Mouse (Mus musculus) neural tube, embryonic 11.5 days (tissue): Measurements from ENCODE around the gene Gm20388. TPM values are rescaled to one million over a fixed set of nuclear protein-coding genes. Genes with fewer than 3 reads are reported as not detected.

Experiments used
- ATAC-seq: fragments of 200-750 bp; cut with Nextera tagmentation; 2 replicates; pipeline ENCODE4 v1.8.0; 2017; ENCODE audit warnings: moderate number of reproducible peaks, mild to moderate bottlenecking, moderate TSS enrichment, moderate library complexity; ENCODE audit not compliant: insufficient read depth, low FRiP score, low TSS enrichment
- DNase-seq: peaks from one replicate; pipeline ENCODE4 v3.0.0-alpha.2; 2015; ENCODE audit warnings: low spot score
- H3K27ac ChIP-seq: fragments of 300-500 bp; sonication (generic); 2 replicates; pipeline ENCODE4 v1.5.1; 2014; ENCODE audit warnings: low read depth, mild to moderate bottlenecking, low read length
- H3K27me3 ChIP-seq: fragments of 300-500 bp; sonication (generic); 2 replicates; pipeline ENCODE4 v1.6.1; 2014; ENCODE audit warnings: mild to moderate bottlenecking, low read length, mixed read lengths; ENCODE audit not compliant: control insufficient read depth, insufficient read depth
- H3K36me3 ChIP-seq: fragments of 300-500 bp; sonication (generic); 2 replicates; pipeline ENCODE4 v1.6.1; 2014; ENCODE audit warnings: mild to moderate bottlenecking, low read length, moderate library complexity, mixed read lengths; ENCODE audit not compliant: control insufficient read depth, insufficient read depth
- H3K4me1 ChIP-seq: fragments of 300-500 bp; sonication (generic); 2 replicates; pipeline ENCODE4 v1.6.1; 2014; ENCODE audit warnings: low read length, mixed read lengths; ENCODE audit not compliant: control insufficient read depth, insufficient read depth
- H3K4me2 ChIP-seq: fragments of 300-500 bp; sonication (generic); 2 replicates; pipeline ENCODE4 v1.6.1; 2014; ENCODE audit warnings: low read depth, mild to moderate bottlenecking, moderate library complexity
- H3K4me3 ChIP-seq: fragments of 300-500 bp; sonication (generic); 2 replicates; pipeline ENCODE4 v1.5.1; 2014; ENCODE audit warnings: low read depth, low read length
- H3K9ac ChIP-seq: fragments of 300-500 bp; sonication (generic); 2 replicates; pipeline ENCODE4 v1.6.1; 2014; ENCODE audit warnings: mild to moderate bottlenecking, low read length
- H3K9me3 ChIP-seq: fragments of 300-500 bp; sonication (generic); 2 replicates; pipeline ENCODE4 v1.6.1; 2016; ENCODE audit warnings: low read length; ENCODE audit not compliant: control insufficient read depth
- WGBS: fragments of 180-500 bp; shearing (Covaris S2); extraction: QIAGEN DNeasy Blood & Tissue Kit; methylation state at CpG from one replicate; pipeline ENCODE4 v1.1.7; 2014; 5-methylcytosine and 5-hydroxymethylcytosine counted together
- polyA plus RNA-seq: library from polyadenylated mRNA; unstranded; fragments of >200 nt; fragmentation: Nextera tagmentation; extraction: Ambion mirVana; gene quantifications from 2 replicates; pipeline ENCODE4 v1.2.1, GENCODE M21; 2014

Gm20388 gene
- polyA plus RNA-seq, 1 experiment from 2014 or later, result not detected

GRCm38 (mm10) chr8:120067936-120068668, 157.5 kb downstream of the Gm20388 start:
- H3K4me2 ChIP-seq, result no peak overlapping the region
- H3K27me3 ChIP-seq, result no peaks in the 10 kb centered on the region
- 58% methylated on average over 19 of the region's 19 CpGs for WGBS
- H3K4me3 ChIP-seq, result no peak overlapping the region
- DNase-seq (no peak), ATAC-seq (no peak)
- no peaks in the 10 kb centered on the region for H3K36me3 ChIP-seq
- no peak overlapping the region for H3K27ac ChIP-seq
- no peaks in the 10 kb centered on the region for H3K9me3 ChIP-seq
- no peaks in the 10 kb centered on the region for H3K4me1 ChIP-seq
- no peak overlapping the region for H3K9ac ChIP-seq

- WGBS, result 25% methylated on average over 4 of the region's 4 CpGs
- no peak for ATAC-seq
- Histone ChIP-seq H3K27ac (no peak overlapping the region), H3K4me3 (no peak overlapping the region), H3K4me1 (no peaks in the 10 kb centered on the region), H3K9ac (no peak overlapping the region), H3K9me3 (no peaks in the 10 kb centered on the region), H3K36me3 (no peaks in the 10 kb centered on the region), H3K4me2 (no peak overlapping the region), H3K27me3 (no peaks in the 10 kb centered on the region)
- peak; percentile 85 for DNase-seq
Observed at GRCm38 (mm10) chr8:120071684-120072083, 161.0 kb downstream of the Gm20388 start.

GRCm38 (mm10) chr8:120072259-120072658, 161.6 kb downstream of the Gm20388 start:
- Histone ChIP-seq H3K4me2 (no peak overlapping the region), H3K9ac (no peak overlapping the region; the same call in 1 of the 2 replicates), H3K36me3 (no peaks in the 10 kb centered on the region), H3K27ac (no peak overlapping the region), H3K27me3 (no peaks in the 10 kb centered on the region), H3K9me3 (no peaks in the 10 kb centered on the region), H3K4me1 (no peaks in the 10 kb centered on the region), H3K4me3 (no peak overlapping the region)
- 69% methylated on average over 9 of the region's 9 CpGs for WGBS
- no peak for DNase-seq
- ATAC-seq, result no peak

GRCm38 (mm10) chr8:120072827-120073226, 162.2 kb downstream of the Gm20388 start:
- Histone ChIP-seq H3K9me3 (no peaks in the 10 kb centered on the region), H3K9ac (no peak overlapping the region), H3K27me3 (no peaks in the 10 kb centered on the region), H3K4me1 (no peaks in the 10 kb centered on the region), H3K36me3 (no peaks in the 10 kb centered on the region), H3K4me2 (no peak overlapping the region), H3K4me3 (no peak overlapping the region), H3K27ac (no peak overlapping the region)
- WGBS, result 87% methylated on average over 8 of the region's 8 CpGs
- DNase-seq (no peak), ATAC-seq (no peak)

GRCm38 (mm10) chr8:120074516-120074915, 163.9 kb downstream of the Gm20388 start:
- 72% methylated on average over 6 of the region's 6 CpGs for WGBS
- Histone ChIP-seq H3K4me3 (no peak overlapping the region), H3K27ac (no peak overlapping the region), H3K9ac (no peak overlapping the region), H3K4me1 (no peaks in the 10 kb centered on the region), H3K27me3 (no peaks in the 10 kb centered on the region), H3K36me3 (no peaks in the 10 kb centered on the region), H3K9me3 (no peaks in the 10 kb centered on the region), H3K4me2 (no peak overlapping the region)
- DNase-seq (no peak), ATAC-seq (no peak)

GRCm38 (mm10) chr8:120075347-120075746, 164.7 kb downstream of the Gm20388 start:
- ATAC-seq, result no peak
- H3K36me3 ChIP-seq, result no peaks in the 10 kb centered on the region
- H3K9ac ChIP-seq, result no peak overlapping the region
- 64% methylated on average over 6 of the region's 6 CpGs for WGBS
- H3K4me3 ChIP-seq, result no peak overlapping the region
- DNase-seq, result no peak
- H3K27ac ChIP-seq, result no peak overlapping the region
- no peaks in the 10 kb centered on the region for H3K9me3 ChIP-seq
- no peaks in the 10 kb centered on the region for H3K27me3 ChIP-seq
- H3K4me2 ChIP-seq, result no peak overlapping the region
- H3K4me1 ChIP-seq, result no peaks in the 10 kb centered on the region

GRCm38 (mm10) chr8:120078080-120078479, 167.4 kb downstream of the Gm20388 start:
- Histone ChIP-seq H3K27ac (no peak overlapping the region), H3K4me1 (no peaks in the 10 kb centered on the region), H3K4me3 (no peak overlapping the region), H3K36me3 (peaks cover 11% of the 10 kb centered on the region), H3K9ac (no peak overlapping the region), H3K9me3 (no peaks in the 10 kb centered on the region), H3K4me2 (no peak overlapping the region), H3K27me3 (no peaks in the 10 kb centered on the region)
- ATAC-seq (0 out of 2 replicates have a peak, but pooled peaks have one; percentile 68), DNase-seq (peak; percentile 82)
- WGBS, result 17% methylated on average over 10 of the region's 10 CpGs

GRCm38 (mm10) chr8:120079361-120079760, 168.7 kb downstream of the Gm20388 start:
- Histone ChIP-seq H3K4me3 (no peak overlapping the region), H3K36me3 (peaks cover 13% of the 10 kb centered on the region), H3K27ac (no peak overlapping the region), H3K4me1 (no peaks in the 10 kb centered on the region), H3K9ac (no peak overlapping the region), H3K9me3 (no peaks in the 10 kb centered on the region), H3K27me3 (no peaks in the 10 kb centered on the region), H3K4me2 (no peak overlapping the region)
- DNase-seq (no peak), ATAC-seq (no peak)
- 65% methylated on average over 5 of the region's 5 CpGs for WGBS

- no peak overlapping the region for H3K4me2 ChIP-seq
- 97% methylated on average over 8 of the region's 8 CpGs for WGBS
- peaks cover 21% of the 10 kb centered on the region for H3K36me3 ChIP-seq
- H3K4me1 ChIP-seq, result no peaks in the 10 kb centered on the region
- H3K27me3 ChIP-seq, result no peaks in the 10 kb centered on the region
- H3K4me3 ChIP-seq, result no peak overlapping the region
- DNase-seq, result no peak
- no peak overlapping the region for H3K9ac ChIP-seq
- no peak for ATAC-seq
- no peaks in the 10 kb centered on the region for H3K9me3 ChIP-seq
- no peak overlapping the region for H3K27ac ChIP-seq
Observed at GRCm38 (mm10) chr8:120083261-120083660, 172.6 kb downstream of the Gm20388 start.
